Mouse (Mus musculus) left cerebral cortex, postnatal 10 days (tissue): ENCODE results near the gene Gbp8. TPM values are rescaled to one million over a fixed set of nuclear protein-coding genes. Genes with fewer than 3 reads are reported as not detected.
"Not testable (repeated sequence)": the region's sequence is repeated elsewhere in the genome, so short reads cannot be mapped to it uniquely, and the experiment has no call there.

ENCODE experiments used
- DNase-seq, 2 experiments: peaks; one replicate each; pipeline ENCODE4 v3.0.0; 2021 to 2022; ENCODE audit warnings: low spot score in 2 of 2, mixed read lengths in 1 of 2; ENCODE audit errors: extremely low spot score in 1 of 2
- intact Hi-C: fragments of 180-260 bp; cut with DNase I; formaldehyde crosslinking; loops from one replicate; pipeline ENCODE4 v1.15.1; 2025
- total RNA-seq, 2 experiments: library from RNA; stranded (reverse); gene quantifications; 2 replicates each; pipeline ENCODE4 v1.2.3; 2021

The Gbp8 gene
- under 1 TPM in 1 of 2 experiments, not detected in 1; 0.22 TPM for total RNA-seq

- intact Hi-C loops, DNase-seq: not testable (repeated sequence)
Measured at GRCm38 (mm10) chr5:105139409-105140088, at the start of gene Gbp8, which contains the start of the genes Gbp9 and Gbp4. TSS of gene Gbp8 (minus strand) at chr5:105139540. TSS of gene Gbp9 (minus strand) at chr5:105139539. TSS of gene Gbp4 (minus strand) at chr5:105139586.

DNA sequence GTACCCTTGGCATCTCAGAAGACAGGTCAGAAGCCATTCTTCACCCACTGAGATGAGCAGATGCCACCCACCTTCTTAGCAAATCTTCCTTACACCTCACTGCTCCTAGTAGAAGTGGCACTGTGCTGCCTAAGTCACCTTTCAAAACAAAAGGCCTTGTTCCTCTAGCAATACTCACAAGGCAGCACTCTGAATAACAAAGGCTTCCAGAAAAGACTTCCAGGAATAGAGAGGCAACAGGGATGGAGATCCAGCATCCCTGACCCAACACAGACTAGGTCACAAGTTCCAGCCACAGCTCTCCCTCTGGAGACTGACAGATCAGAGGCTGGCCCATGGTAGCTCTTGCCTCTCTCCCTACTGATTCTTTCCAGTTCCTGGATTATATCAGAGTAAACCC, 42.1 kb upstream of the Gbp8 start:
- intact Hi-C loops, result no loop called here
- DNase-seq, result no peak

DNA sequence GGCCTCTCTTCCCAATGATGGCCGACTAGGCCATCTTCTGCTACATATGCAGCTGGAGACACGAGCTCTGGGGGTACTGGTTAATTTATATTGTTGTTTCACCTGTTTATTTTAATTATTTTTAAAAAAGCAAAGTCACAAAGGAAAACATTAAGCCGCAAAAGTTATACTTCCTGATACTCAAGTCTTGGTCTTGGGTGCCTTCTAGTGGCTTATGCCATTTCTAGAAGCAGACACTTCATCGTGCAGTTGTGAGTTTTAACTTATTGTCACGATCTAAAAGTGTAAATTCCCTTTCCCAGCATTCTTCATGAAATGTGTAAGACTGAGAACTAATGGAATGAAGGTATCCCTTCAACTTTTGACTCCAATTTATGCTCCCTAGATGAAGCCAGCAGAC, 17.2 kb upstream of the Gbp8 start:
- intact Hi-C loops, result no loop called here
- no peak for DNase-seq

DNA sequence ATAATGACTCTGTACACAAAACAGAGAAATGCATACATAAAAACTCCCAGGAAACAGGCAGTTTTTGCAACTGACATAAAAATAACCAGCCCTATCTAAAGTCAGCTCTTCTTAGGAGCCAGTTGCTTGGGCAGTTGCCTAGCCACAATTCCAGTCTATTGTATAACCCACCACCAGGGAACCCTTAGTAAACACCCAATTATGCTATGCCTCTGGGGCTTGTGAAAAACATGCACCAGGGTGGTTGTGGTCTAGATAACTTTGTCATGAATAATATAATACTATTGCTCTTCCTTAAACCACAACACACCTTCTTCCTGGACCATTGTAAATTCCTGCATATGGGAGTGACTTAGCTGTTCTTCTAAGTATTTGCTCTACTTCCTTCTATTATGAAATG, 14.7 kb upstream of the Gbp8 start:
- intact Hi-C loops, result no loop called here
- no peak for DNase-seq

GRCm38 (mm10) chr5:105148062-105148461, 8.7 kb upstream of the Gbp8 start:
- intact Hi-C loops, DNase-seq: not testable (repeated sequence)

DNA sequence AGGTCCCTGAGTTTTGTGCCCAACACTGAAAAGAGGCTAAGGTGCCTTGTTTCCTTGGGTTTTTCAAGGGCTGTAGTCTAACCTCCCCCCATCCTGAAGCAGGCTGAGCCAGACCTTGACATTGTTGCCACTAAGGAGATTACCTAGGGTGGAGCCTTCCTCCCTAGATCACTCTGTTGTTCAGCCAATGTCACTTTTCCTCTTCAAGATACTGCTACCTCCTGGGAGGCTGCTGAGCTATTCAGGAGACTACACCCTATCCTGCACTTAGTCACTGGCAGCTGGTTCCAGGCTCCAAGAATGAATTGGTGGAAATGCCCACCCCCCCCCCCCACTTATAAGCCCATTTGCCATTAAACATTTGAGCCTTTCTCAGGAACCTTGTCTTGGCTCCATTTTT, 7.1 kb upstream of the Gbp8 start:
- intact Hi-C loops, result no loop called here

DNA sequence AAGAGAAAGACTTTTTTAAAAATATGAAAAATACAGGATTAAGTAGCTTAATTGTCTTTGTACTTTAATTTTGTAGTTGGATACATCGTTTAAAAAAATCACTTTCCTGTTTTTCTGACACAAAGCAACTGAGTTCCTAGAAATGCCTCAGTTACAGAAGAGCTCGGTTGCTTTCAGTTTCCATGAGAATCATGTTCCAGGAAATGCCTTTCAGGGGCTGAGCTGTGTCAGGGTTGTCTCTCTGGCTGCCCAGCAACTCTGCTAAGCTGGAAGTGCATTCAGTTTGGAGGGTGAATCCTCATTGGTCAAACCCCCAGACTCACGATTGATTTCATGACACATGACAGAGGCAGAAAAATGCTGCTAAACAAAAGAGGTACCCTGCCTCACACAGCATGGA, 6.4 kb upstream of the Gbp8 start:
- intact Hi-C loops, DNase-seq: not testable (repeated sequence)

More for the DNA sequence above, 7.1 kb upstream of the Gbp8 start:
- DNase-seq, result no peak

- DNase-seq, intact Hi-C loops: not testable (repeated sequence)
Measured at GRCm38 (mm10) chr5:105140089-105140810, 910 bp upstream of the Gbp8 start.

DNA sequence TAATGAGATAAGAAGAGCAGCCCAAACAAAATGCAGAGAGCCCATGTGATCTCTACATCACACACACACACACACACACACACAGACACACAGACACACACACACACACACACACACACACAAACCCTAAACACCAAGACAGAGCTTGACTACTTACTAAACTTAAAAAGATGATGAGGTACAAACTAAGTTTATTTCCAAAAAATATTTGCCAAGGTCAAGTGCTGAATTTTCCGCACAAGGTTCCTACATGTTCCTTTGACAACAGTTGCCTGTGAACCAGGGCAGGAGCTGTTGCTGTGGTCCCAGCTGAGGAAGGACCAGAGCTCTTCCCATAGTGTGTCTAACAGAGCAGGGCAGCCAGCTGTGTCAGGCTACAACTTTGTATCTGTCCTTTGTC, 434 bp downstream of the Gbp8 start:
- intact Hi-C loops, result no loop called here
- no peak for DNase-seq

GRCm38 (mm10) chr5:105136706-105137304, 2.5 kb downstream of the Gbp8 start:
- intact Hi-C loops, result not testable (repeated sequence)

DNA sequence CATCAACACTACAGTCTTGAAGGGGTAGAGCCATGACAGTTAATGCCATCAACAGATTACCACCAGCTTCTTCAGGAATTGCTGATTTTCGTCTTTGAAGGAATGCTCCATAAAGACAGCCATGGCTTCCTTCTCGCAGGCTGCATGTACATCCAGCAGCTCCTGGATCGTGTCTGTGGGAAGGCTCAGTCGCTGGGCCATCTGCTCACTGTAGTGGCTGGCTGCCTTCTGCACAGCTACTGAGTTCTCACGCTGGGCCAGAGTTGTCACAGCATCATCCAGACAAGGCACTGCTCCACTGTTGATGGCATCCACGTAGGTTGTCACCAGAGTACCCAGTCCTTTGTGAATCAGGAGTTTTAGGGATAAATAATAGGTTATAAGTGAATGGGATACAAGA, 17.6 kb downstream of the Gbp8 start:
- intact Hi-C loops, result not testable (repeated sequence)
- peak in 1 of 2 experiments; percentile 16 for DNase-seq

More at GRCm38 (mm10) chr5:105136706-105137304, 2.5 kb downstream of the Gbp8 start:
- not testable (repeated sequence) for DNase-seq

DNA sequence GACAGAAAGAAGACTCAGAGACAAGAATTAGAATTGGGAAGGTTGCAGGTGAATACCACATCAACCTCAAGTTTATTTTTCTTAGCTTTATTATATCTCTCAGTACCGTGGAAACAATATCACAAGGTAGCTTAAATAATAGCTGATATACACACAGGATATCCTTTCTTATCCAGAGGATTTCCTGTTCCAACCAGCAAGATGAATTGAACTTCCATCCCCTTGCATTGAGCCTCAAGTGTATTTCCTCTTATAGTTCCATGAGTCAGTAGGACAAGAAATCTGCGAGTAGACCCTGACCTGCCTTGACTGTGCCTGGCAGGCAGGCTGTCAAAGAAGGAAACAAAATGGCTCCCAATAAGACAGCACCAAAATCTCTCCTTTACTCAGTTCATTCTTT, 23.6 kb downstream of the Gbp8 start:
- intact Hi-C loops, result no loop called here
- DNase-seq, result no peak

DNA sequence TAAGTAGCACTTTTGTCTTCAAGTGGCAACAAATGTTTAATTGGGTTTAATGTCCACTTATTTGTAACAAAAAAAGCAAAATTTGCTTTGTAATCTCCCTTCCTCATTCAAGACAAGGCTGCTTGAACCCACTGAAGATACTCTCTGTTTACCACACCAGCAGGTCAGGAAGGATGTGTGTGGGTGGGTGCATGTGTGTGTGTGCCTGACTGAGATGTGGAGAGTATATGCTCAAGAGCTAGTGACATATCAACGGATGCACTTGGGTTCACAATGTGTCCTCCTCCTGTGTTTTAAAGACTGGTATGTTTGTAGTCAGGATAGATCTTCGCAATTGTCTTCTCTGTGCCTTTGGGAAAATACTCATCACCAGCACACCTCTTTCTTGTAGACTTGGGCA, 24.6 kb downstream of the Gbp8 start:
- intact Hi-C loops, result no loop called here

DNA sequence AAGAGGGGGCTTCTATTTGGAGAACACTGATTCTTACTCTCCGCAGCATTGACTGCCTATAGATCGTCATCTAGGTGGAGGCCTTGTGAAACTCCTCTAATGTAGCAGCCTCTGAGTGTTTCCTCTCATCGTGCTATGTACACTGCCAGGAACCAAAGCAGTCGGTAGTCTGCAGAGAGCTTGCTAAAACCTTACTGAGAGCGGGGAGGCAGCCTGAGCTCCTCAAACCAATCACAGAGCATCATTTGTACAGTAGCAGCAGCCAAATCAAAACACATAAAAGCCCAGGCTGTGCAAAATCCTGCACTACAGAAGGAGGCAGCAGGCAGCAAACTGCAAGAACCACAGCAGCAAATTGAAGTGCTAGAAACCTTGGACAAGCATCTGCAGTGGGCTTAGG, 25.7 kb downstream of the Gbp8 start:
- intact Hi-C loops, result no loop called here
- no peak for DNase-seq

More for the DNA sequence above, 24.6 kb downstream of the Gbp8 start:
- no peak for DNase-seq

DNA sequence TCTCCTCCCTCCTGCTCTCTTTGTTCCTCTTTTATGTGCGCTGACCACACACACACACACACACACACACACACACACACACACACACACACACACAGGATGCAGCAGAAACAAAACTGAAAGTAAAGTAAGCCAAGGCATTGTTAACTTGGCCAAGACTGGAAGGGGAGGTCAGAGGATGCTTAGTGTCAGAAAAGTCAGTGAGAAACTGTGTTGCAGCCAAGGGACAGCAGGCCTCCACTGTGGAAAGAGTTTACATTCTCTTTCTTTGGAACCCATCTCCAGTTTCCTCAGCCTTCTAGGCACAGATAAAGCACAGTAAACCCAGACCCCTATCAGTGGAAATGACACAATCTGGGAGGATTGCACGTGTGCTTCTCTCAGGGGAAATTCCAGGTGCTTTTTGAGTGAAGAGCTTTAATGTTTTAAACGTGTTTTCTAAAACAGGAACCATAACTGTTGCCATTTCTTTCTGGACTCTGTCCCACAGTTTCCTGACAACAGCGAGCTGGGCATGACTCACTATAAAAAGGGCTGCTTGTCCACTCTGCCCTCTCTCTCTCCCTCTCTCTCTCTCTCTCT, 29.0 kb downstream of the Gbp8 start:
- intact Hi-C loops, result not testable (repeated sequence)
- peak; percentile 9 to 53 for DNase-seq

DNA sequence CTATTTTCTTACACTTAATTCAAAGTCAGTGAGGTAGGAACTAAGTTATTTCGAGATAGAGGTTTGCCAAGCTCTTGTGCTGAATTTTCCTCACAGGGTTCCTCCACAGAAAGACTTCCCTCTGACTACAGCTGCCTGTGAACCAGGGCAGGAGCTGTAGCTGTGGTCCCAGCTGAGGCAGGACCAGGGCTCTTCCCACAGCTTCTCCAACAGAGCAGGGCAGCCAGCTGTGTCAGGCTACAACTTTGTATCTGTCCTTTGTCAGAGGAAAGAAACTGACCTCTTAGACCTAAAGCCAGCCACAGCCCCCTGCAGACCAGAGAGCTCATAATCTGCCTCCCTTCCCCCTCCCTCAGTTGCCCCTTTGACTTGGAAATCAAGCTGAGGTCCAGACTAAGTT, 29.6 kb downstream of the Gbp8 start:
- intact Hi-C loops, DNase-seq: not testable (repeated sequence)

DNA sequence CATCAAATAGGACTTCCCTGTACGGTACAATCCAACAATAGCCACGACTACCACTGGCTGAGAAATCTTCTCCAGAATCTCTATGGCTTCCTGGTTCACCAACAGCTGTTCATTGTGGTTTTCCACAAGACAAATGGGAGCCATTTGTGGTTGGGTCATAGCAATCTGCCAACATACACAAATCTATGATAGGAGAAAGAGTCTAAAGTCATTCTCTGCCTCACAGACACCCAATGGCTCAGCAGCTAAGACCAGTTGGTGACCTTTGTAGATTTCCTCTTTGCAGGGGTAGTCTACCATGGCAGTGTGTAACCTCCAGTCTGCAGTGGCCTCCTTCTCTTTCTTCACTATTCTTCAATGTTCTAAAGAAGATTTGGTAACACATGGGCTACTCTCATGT, 33.7 kb downstream of the Gbp8 start:
- intact Hi-C loops, result not testable (repeated sequence)

DNA sequence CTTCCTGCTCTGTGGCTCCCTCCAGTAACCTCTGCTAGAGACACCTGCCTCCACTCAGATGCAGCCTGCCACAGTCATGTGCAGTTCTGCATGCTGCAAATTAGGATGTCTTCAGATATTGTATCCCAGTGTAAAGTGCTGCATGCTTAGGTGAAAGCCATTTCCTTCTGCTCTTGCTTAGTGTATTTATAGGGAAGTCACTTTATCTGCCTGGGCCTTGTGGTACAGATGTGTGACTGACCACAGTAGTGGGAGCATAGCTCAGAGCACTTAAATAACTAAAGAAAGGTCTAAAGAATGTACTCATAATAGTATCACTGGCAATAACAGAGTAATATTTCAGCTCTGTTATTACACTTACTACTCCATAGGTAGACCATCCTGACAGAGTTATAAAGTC, 57.4 kb downstream of the Gbp8 start:
- intact Hi-C loops, result no loop called here
- DNase-seq, result no peak

More for the DNA sequence above, 33.7 kb downstream of the Gbp8 start:
- DNase-seq, result not testable (repeated sequence)

- DNase-seq, intact Hi-C loops: not testable (repeated sequence)
Measured at GRCm38 (mm10) chr5:105068356-105068755, 71.0 kb downstream of the Gbp8 start.
